Mouse (Mus musculus): ENCODE measurements at regions not wholly inside any gene's neighbourhood (a gene's known extent, or its start where the extent isn't known, plus 50 kb on each side); places are given as distances from the start of the nearest gene placed in this dataset.
A peak's percentile ranks its signal among the peaks of the same experiment; 100 is the strongest.

DNA sequence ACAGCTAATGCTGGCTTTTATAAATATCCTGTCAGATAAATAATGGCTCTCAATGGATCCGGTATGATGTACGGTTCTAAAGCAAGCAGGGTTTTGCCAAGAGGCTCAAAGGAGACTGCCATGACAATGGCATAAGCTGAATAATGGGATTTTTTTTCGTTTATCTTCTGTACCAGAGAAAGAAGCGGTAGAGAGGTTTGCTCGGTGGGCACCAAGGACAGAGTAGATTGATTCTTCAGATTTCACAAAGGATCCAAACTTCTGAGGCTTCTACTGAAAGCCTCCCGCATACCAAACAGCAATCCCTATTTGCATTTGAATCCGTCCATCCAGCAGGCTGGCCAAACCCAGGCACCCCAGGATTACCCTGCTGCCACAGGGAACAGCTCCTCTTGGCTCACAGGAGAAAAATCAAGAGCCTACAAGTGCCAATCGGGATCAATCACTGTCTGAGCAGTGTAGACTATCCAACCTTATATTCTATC lies 342.0 kb upstream of the Noct start:
- ATAC-seq (ENCODE audit: insufficient number of reproducible peaks, low FRiP score, low TSS enrichment), result no peak

GRCm38 (mm10) chr3:50886336-50886735 lies 337.9 kb upstream of the Noct start:
- no peak for ATAC-seq (ENCODE audit: insufficient number of reproducible peaks, low FRiP score, low TSS enrichment)

GRCm38 (mm10) chr3:50887002-50887401 lies 337.2 kb upstream of the Noct start:
- ATAC-seq (ENCODE audit: insufficient number of reproducible peaks, low FRiP score, low TSS enrichment), result no peak

GRCm38 (mm10) chr3:50888571-50889210 lies 335.6 kb upstream of the Noct start:
- ATAC-seq (ENCODE audit: insufficient number of reproducible peaks, low FRiP score, low TSS enrichment), result no peak

GRCm38 (mm10) chr3:50890537-50890936 lies 333.7 kb upstream of the Noct start:
- no peak for ATAC-seq (ENCODE audit: insufficient number of reproducible peaks, low FRiP score, low TSS enrichment)

- ATAC-seq (ENCODE audit: insufficient number of reproducible peaks, low FRiP score, low TSS enrichment), result no peak
These were observed 326.1 kb upstream of the Noct start for GRCm38 (mm10) chr3:50898179-50898578.

- peak; percentile 49; the same call in 1 of the 2 replicates for ATAC-seq (ENCODE audit: insufficient number of reproducible peaks, low FRiP score, low TSS enrichment)
These were observed 324.4 kb upstream of the Noct start for GRCm38 (mm10) chr3:50899830-50900350.

- ATAC-seq (ENCODE audit: insufficient number of reproducible peaks, low FRiP score, low TSS enrichment), result no peak
These were observed 323.7 kb upstream of the Noct start for GRCm38 (mm10) chr3:50900566-50900965.

DNA sequence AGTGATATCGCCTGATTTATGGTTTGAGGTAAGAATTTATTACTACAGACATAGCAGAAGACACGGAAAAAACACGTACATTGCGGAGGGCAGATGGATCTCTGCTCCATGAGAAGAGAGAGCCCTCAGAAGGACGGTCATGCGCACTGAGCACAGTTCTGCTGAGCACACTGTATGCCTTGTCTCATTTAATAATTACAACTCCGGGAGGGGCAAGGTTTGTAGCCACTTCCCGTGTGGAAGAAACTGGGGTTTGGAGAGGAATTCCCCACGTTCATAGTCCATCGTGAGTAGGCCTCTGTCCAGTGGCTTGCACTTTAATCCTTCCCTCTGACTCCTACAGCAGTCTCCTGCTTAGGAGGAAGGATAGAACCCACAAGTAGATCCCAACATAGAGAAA lies 322.9 kb upstream of the Noct start:
- no peak for ATAC-seq (ENCODE audit: insufficient number of reproducible peaks, low FRiP score, low TSS enrichment)

DNA sequence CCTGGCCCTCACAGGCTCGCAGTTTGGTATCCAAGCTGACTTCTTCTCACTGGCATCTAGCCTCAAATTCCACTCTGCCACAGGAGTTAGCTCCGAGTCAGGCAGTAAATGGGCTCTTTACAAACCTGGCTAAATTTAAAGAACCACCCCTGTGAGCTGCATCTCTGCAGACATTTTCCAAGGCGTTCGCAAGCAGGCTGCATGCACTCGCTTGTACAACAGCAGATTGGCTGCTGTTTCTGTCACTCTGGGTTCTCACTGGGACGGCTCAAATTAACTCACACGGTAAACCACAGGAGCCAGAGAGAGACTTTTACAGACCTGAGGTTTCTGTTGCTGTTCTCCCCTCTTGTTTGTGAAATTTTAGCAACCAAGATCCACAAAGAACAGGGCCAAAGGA lies 321.3 kb upstream of the Noct start:
- ATAC-seq (ENCODE audit: insufficient number of reproducible peaks, low FRiP score, low TSS enrichment), result no peak

- ATAC-seq (ENCODE audit: insufficient number of reproducible peaks, low FRiP score, low TSS enrichment), result peak; percentile 76
These were observed 319.5 kb upstream of the Noct start for GRCm38 (mm10) chr3:50904716-50905116.

DNA sequence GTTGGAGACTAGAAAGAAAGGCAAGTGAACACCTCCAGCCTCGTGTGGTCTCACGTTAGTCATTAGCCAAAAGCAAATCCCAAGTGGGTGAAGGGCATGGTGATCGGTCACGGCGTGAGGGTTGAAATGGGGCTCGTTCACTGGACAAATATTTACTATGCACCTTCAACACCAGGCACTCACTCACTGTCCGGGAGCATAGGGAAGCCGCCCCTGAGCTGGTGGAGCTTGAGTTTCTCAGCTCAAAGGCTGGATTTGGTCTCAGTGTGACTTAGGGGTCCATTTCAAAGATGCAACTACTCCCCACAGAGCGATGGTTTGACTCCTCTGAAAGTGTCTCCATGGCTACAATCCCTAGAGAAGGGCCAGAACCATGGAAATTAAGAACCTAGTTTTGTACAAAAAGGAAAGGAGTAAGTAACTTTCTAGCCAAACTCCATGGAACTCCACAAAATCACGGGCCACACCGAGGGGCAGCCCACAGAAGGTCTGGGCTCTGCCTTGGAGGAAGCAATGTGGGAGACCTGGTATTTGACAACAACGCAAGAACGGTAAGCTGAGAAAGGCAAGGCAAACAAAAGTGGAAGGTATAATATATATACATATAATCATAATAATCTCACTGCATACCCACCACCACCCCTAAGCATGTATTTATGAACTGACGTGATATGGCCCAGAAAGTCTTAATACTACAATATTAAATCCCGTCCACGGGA lies 318.8 kb upstream of the Noct start:
- no peak for ATAC-seq (ENCODE audit: insufficient number of reproducible peaks, low FRiP score, low TSS enrichment)

GRCm38 (mm10) chr3:50905993-50906831 lies 318.0 kb upstream of the Noct start:
- peak; percentile 46 for ATAC-seq (ENCODE audit: insufficient number of reproducible peaks, low FRiP score, low TSS enrichment)

- ATAC-seq (ENCODE audit: insufficient number of reproducible peaks, low FRiP score, low TSS enrichment), result no peak
These were observed 311.2 kb upstream of the Noct start for GRCm38 (mm10) chr3:50912980-50913518.

GRCm38 (mm10) chr3:50914866-50915365 lies 309.3 kb upstream of the Noct start:
- no peak for ATAC-seq (ENCODE audit: insufficient number of reproducible peaks, low FRiP score, low TSS enrichment)

GRCm38 (mm10) chr3:50916305-50916854 lies 307.9 kb upstream of the Noct start:
- no peak for ATAC-seq (ENCODE audit: insufficient number of reproducible peaks, low FRiP score, low TSS enrichment)

DNA sequence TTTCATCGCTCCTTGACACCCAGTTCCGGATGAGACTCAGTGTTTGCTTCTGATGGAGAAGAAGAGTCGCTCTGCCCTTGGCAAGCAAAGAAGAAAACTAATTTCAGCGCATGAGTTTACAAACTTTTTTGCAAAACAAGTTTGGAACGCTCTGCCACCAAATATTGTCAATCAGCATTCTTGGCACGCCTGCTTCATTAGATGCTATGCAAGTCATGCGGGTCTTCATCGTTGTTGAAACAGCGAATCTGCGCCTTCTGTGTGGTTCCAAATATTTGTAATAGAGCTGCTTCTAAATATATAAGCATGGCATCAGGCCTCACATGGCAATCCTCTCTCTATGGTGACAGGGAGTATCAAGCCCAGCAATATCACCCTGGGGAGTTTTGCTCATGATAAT lies 301.9 kb upstream of the Noct start:
- no peak for ATAC-seq (ENCODE audit: insufficient number of reproducible peaks, low FRiP score, low TSS enrichment)

DNA sequence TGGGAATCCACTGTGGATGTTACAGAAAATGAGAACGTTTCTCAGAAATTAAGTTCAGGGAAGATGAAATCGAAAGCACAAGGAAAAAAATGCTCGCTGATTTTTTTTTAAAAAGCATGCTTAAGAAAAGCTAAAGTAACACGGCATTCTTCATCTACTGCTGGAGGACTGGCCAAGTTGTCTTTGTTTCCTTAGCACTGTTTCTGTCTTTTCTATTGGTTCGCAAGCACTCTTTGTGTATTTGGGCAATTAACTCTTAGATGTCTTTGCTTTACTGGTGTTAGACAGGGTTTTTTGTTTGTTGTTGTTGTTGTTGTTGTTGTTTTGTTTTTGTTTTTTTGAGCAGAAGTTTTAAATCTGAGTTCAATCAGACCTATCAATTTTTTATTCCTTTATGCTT lies 301.4 kb upstream of the Noct start:
- no peak for ATAC-seq (ENCODE audit: insufficient number of reproducible peaks, low FRiP score, low TSS enrichment)

GRCm38 (mm10) chr3:50923327-50923726 lies 300.9 kb upstream of the Noct start:
- no peak for ATAC-seq (ENCODE audit: insufficient number of reproducible peaks, low FRiP score, low TSS enrichment)

- ATAC-seq (ENCODE audit: insufficient number of reproducible peaks, low FRiP score, low TSS enrichment), result no peak
These were observed 296.9 kb upstream of the Noct start for GRCm38 (mm10) chr3:50927318-50927717.
